Mouse (Mus musculus): ENCODE measurements around the gene Coq8a.

DNA sequence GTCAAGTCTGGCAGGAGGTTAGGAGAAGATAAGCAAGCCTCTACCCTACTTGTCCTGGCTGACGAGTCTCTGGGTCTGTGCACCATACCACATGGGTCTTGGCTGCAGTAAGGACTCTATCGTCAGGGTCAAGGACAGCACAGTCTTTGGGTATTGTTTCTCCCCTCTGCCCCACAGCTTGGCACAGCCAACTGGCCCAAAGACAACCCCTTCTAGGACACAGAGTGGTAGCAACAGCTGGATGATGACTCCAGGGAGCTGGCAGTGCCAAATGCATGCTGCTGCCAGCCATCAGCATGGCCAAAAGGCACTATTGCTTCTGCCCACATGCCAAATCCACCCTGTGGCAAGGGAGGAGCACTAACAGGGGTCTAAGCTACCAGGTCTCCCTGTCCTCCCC, 27.5 kb downstream of the Coq8a start:
- no peak for TF ChIP-seq GATA1 (IDR thresholded peaks at IDR 0.05; ENCODE audit: low read depth, low read length)
- no peak for TF ChIP-seq MAZ (IDR thresholded peaks at IDR 0.05; ENCODE audit: low read depth, low read length)
- no peak for TF ChIP-seq MXI1 (IDR thresholded peaks at IDR 0.05; ENCODE audit: low read depth, low read length)
- TF ChIP-seq TCF12 (IDR thresholded peaks at IDR 0.05; ENCODE audit: low read depth, low read length), result no peak
- TF ChIP-seq MAX (IDR thresholded peaks at IDR 0.05; ENCODE audit: low read length), result no peak
